Mouse (Mus musculus): ENCODE data around the gene Rbm42.

Gene Rbm42

DNA sequence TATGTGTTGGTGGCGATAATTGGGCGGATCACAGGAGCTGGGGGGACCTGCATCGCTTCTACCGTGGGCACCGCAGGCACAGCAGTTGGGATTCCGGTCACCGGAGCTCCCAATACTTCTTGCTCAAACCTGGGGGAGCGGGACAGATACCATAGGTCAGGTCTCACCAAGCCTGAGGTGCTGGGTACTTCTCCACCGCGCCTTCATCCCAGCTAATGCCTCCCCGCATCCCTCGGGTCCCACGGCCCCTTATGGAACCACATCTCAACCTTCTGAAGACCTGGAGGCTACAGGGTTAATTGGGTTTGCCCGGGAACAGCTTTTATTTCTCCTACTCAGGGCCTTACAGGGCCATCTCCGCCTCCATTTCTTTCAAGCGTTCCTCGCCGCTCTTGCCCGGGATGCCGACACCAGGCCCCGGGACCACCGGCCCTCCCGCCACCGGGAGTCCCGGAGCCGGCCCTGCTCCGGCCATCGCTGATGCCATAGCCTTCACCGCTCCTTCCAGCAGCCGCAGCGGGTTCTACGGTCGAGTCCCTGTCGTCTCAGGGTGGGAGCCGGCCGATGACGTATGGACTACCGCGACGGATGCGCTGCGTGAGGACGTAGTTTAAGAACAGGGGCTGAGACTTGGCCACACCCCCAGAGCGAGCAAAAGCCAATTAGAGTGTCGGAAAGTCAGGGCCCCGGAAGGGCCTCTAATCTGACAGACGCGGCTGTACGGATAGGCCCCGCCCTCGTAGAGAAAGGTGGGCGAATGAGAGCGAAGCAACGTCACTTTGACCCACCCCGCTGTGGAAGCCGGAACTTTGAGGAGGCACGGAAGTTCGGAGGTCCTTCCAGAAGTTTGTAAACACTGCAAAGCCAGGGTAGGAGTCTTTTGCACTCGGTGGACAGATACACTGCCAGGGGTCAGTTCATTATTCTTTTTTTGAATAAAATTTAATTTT, at the start of gene Rbm42:
Gene Rbm42 (minus strand): TSS at position 727 of the 950 bp plus-strand sequence.
- in situ Hi-C loops (cut with MboI; ENCODE audit: unreplicated experiment in 2 of 2): loop anchor here in 1 of 2 experiments (25.0 kb wide), 1 partner anchor 112 kb away; the partner anchor contains the start of genes Dmkn and Sbsn

DNA sequence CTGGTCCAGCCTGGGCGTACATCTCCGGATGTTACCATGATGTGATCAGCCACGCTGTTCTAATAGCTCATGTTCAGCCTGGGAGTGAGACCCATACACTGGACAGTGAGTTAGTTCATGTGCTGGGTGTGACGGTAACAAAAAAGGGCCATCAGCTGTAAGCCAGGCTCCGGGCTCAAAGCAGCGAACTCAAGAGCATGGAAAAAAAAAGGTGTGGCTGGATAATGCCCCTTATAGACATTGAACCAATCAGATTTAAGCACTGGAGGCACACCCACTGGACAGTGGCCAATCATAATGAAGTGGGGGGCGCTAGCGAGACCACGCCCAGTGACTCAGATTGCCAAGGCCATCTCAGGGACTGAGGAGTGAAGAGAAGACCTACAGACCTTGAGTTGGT, 48.5 kb upstream of the Rbm42 start, which contains the start of gene 2200002J24Rik:
Gene 2200002J24Rik (plus strand): TSS at position 338 of the 400 bp plus-strand sequence.
- in situ Hi-C loops (cut with MboI; ENCODE audit: unreplicated experiment in 2 of 2): no loop called here

DNA sequence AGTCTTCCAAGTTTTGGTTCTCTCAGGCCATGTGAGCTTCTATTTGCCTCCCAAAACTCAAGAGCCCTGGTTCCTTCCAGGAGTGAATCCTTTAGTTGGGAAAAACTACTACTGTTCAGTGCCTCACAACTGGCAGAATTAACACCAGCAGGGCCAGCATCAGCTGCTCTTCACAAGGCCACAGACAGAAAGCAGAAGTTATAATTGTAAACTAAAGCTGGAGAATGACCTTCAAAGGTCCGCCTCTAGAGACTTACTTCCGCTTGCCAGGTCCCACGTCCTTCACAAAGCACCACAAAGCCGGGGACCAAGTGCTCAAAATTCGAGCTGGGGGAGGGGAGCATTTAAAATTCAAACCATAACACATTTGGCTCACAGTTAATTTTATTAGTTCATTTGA, 48.0 kb upstream of the Rbm42 start:
- in situ Hi-C loops (cut with MboI; ENCODE audit: unreplicated experiment in 2 of 2): no loop called here

GRCm38 (mm10) chr7:30688325-30688724, 38.2 kb upstream of the Rbm42 start:
- in situ Hi-C loops (cut with MboI; ENCODE audit: unreplicated experiment in 2 of 2): no loop called here

- in situ Hi-C loops (cut with MboI; ENCODE audit: unreplicated experiment in 2 of 2): no loop called here
These were observed 33.3 kb upstream of the Rbm42 start for GRCm38 (mm10) chr7:30683425-30683824.

- in situ Hi-C loops (cut with MboI; ENCODE audit: unreplicated experiment in 2 of 2): no loop called here
These were observed 31.8 kb upstream of the Rbm42 start for GRCm38 (mm10) chr7:30681897-30682296.

- in situ Hi-C loops (cut with MboI; ENCODE audit: unreplicated experiment in 2 of 2): no loop called here
These were observed 28.3 kb upstream of the Rbm42 start for GRCm38 (mm10) chr7:30678263-30678975.

- in situ Hi-C loops (cut with MboI; ENCODE audit: unreplicated experiment in 2 of 2): loop anchor here in 1 of 2 experiments (25.0 kb wide), 1 partner anchor 91 kb away; the partner anchor contains the start of genes Dmkn and Sbsn
These were observed 21.4 kb upstream of the Rbm42 start, which contains the start of gene Pmis2 for GRCm38 (mm10) chr7:30671480-30671879. Gene Pmis2, minus strand, starts transcription at chr7:30671605.

GRCm38 (mm10) chr7:30669229-30669628, 19.1 kb upstream of the Rbm42 start:
- in situ Hi-C loops (cut with MboI; ENCODE audit: unreplicated experiment in 2 of 2): loop anchor here (5.0 to 25.0 kb wide), 2 partner anchors 93 kb away; partner anchors contain the start of genes Dmkn (in 2 of the 2) and Sbsn (in 1 of the 2)

DNA sequence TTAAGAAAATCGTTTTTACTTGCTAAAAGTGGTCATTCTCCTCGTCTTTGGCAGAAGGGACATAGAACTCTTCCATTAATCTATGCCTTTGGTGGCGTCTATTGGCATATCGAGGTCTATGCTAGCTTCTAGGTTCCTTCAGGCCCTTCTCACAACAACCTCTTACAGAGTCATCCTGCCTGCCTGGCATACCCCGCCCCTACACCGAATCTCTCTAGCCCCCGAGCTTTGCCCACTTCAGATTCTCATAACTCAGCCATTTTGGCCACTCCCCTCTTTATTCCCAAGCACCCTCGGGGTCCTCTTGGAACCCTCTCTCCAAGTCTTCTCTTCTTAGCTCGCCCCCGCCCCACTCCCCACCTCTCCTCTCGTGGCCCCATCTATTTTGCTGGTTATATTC, 15.2 kb upstream of the Rbm42 start:
- in situ Hi-C loops (cut with MboI; ENCODE audit: unreplicated experiment in 2 of 2): loop anchor here (5.0 to 25.0 kb wide), 2 partner anchors 97 kb away; partner anchors contain the start of genes Dmkn (in 2 of the 2) and Sbsn (in 1 of the 2)

- in situ Hi-C loops (cut with MboI; ENCODE audit: unreplicated experiment in 2 of 2): loop anchor here (5.0 to 25.0 kb wide), 2 partner anchors 98 kb away; partner anchors contain the start of genes Dmkn (in 2 of the 2) and Sbsn (in 1 of the 2)
These were observed 14.5 kb upstream of the Rbm42 start, which contains the start of gene Haus5 for GRCm38 (mm10) chr7:30664529-30665200. Gene Haus5, minus strand, starts transcription at chr7:30664994.

DNA sequence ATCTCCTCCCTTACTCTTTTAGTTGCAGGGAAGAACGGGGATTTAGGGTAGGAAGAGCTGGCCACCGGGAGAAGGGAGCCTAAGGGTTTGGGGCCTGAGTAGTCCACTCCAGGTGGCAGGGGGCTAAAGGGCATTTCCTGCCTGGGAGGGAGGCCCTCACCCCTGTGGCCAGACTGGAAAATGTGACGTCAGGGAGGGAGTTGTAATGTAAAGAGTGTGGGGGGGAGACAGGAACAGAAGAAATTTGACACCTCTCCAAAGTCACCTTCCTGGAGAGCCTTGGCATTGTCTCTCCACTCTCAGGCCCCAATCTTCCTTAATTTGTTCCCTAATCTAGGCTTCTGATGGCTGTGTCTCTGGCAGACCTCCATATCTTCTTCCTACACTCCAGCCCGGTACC, 11.0 kb downstream of the Rbm42 start:
- in situ Hi-C loops (cut with MboI; ENCODE audit: unreplicated experiment in 2 of 2): no loop called here

DNA sequence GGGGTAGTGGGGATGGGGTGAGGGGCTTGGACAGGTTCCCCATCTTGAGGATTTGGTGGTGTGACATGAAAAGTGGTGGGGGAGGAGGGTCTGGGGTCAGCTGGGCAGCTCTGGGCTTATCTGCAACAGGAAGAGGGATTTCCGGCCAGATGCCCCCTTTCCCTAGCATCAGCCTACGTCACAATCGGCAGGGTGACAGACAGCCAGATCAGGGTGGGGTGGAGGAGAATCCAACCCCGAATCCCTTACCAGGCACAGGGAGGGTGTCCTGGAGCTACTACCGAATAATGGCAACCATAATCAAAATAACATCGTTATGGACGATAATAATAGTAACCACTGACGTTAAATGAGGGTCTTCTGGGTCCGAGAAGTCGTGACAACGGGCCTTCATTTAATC, 13.7 kb downstream of the Rbm42 start:
- in situ Hi-C loops (cut with MboI; ENCODE audit: unreplicated experiment in 2 of 2): no loop called here

DNA sequence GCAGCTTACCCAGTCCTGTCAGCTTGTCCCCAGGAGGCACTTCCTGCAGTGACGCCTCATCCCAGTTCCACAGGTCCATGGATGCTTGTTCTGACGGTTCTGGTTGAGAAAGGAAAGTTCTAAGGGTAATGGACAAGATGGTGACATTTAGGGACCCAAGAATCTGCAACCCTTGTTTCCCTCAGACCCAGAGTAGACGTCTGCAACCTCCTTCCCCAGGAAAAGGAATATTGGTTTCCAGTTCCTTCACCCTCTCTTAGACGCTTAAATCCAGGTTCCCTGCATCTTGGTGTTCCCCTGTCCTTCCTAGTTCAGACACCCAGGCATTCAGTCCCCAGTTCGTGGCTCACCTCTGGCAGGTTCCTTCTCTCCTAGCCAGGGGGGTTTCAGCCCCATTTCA, 14.4 kb downstream of the Rbm42 start, which contains the start of gene Etv2:
Gene Etv2 (minus strand): TSS at position 101 of the 400 bp plus-strand sequence.
- in situ Hi-C loops (cut with MboI; ENCODE audit: unreplicated experiment in 2 of 2): no loop called here

DNA sequence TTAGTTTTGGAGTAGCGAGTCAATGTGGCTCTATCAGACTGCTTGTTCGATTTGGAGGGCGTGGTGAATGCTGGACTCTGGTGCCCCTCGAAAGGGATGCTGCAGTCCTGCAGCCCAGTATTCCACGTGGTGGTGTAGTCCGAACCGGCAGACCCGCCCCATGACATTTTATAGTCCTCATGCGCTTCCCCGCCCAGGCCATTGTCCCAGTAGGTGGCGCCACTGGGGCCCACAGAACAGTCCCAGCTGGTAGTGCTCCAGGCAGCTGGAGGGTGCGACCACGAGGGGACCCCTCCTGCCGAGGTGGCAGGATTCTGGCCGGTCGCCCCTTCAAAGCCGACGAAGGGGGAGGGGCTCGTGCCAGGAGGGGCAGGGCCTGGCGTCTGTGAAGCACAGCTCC, 15.5 kb downstream of the Rbm42 start:
- in situ Hi-C loops (cut with MboI; ENCODE audit: unreplicated experiment in 2 of 2): no loop called here

GRCm38 (mm10) chr7:30633762-30634412, 16.2 kb downstream of the Rbm42 start:
- in situ Hi-C loops (cut with MboI; ENCODE audit: unreplicated experiment in 2 of 2): no loop called here

DNA sequence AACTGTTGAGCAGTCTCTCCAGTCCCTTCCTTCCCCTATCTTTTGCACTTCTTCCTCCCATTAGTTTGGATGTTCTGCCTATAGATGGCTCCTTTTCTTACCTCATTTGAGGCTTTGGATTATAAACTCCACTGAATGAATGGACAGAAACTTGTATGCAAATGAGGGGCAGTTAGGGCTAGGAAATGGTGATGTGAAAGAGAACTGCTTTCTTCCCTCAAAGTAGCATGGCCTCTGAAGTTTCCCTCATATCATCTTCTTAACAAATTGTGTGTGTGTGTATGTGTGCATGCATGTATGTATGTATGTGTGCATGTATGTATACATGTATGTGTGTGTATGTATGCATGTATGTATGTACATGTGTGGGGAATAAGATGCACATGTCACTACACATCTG, 21.1 kb downstream of the Rbm42 start:
- in situ Hi-C loops (cut with MboI; ENCODE audit: unreplicated experiment in 2 of 2): no loop called here

DNA sequence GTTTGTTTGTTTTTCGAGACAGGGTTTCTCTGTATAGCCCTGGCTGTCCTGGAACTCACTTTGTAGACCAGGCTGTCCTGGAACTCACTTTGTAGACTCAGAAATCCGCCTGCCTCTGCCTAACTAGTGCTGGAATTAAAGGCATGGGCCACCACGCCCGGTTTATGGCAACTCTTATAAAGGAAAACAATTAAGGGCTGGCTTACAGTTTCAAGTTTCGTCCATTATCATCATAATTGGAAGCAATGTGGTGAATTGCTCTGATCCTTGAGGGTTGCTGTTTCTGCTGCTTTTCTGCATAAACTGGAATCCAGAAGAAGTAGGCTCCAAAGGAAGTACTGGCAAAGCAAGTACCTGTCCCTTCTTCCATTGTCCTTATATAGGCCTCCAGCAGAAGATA, 23.5 kb downstream of the Rbm42 start:
- in situ Hi-C loops (cut with MboI; ENCODE audit: unreplicated experiment in 2 of 2): no loop called here

GRCm38 (mm10) chr7:30625530-30626384, 24.4 kb downstream of the Rbm42 start, which contains the start of gene Cox6b1:
Gene Cox6b1, minus strand, starts transcription at chr7:30626151.
- in situ Hi-C loops (cut with MboI; ENCODE audit: unreplicated experiment in 2 of 2): no loop called here

Data from v-Abl transformed pro-B cells (cell line).